Mouse (Mus musculus) liver, adult 2 months (tissue): ENCODE measurements around the gene Gstm4. TPM values are rescaled to one million over a fixed set of nuclear protein-coding genes. Genes with fewer than 3 reads are reported as not detected.

Experiments
- DNase-seq: peaks from one replicate; pipeline ENCODE4 v3.0.0-alpha.2; 2011; ENCODE audit warnings: low read depth, low spot score; ENCODE audit errors: extremely low read depth
- H3K27ac ChIP-seq: fragments of 200-500 bp; replicated peaks from 2 replicates; pipeline ENCODE4 v1.5.1; 2012; ENCODE audit warnings: low read depth, mild to moderate bottlenecking, control low read depth, inconsistent platforms, low read length; ENCODE audit not compliant: insufficient read depth
- H3K27me3 ChIP-seq: fragments of 200-500 bp; 2 replicates; pipeline ENCODE4 v1.6.1; 2012; ENCODE audit warnings: mild to moderate bottlenecking, moderate library complexity, low read length, inconsistent platforms; ENCODE audit not compliant: control insufficient read depth, insufficient read depth
- H3K36me3 ChIP-seq: fragments of 200-500 bp; 2 replicates; pipeline ENCODE4 v1.6.1; 2012; ENCODE audit warnings: low read length, inconsistent platforms; ENCODE audit not compliant: control insufficient read depth, insufficient read depth
- H3K4me1 ChIP-seq: fragments of 200-500 bp; 2 replicates; pipeline ENCODE4 v1.6.1; 2011; ENCODE audit warnings: low read length; ENCODE audit not compliant: control insufficient read depth, insufficient read depth
- H3K4me3 ChIP-seq: fragments of 200-500 bp; 2 replicates; pipeline ENCODE4 v1.5.1; 2011; ENCODE audit warnings: low read depth, mild to moderate bottlenecking, control low read depth, low read length, moderate library complexity; ENCODE audit not compliant: insufficient read depth
- H3K79me2 ChIP-seq: fragments of 200-500 bp; 2 replicates; pipeline ENCODE4 v1.6.1; 2012; ENCODE audit warnings: inconsistent platforms, mild to moderate bottlenecking, low read length, moderate library complexity; ENCODE audit not compliant: control insufficient read depth, insufficient read depth
- H3K9ac ChIP-seq: fragments of 200-500 bp; 2 replicates; pipeline ENCODE4 v1.6.1; 2012; ENCODE audit warnings: low read depth, mild to moderate bottlenecking, control low read depth, inconsistent platforms, low read length
- CTCF ChIP-seq: fragments of 200-500 bp; IDR thresholded peaks from 2 replicates; pipeline ENCODE4 v1.5.1; 2011; ENCODE audit warnings: low read depth, low read length, control low read depth
- POLR2A ChIP-seq: fragments of 200-500 bp; IDR thresholded peaks from 2 replicates; pipeline ENCODE4 v1.6.1; 2011; ENCODE audit warnings: low read length, control low read depth; ENCODE audit not compliant: insufficient read depth; ENCODE audit errors: extremely low read depth
- WGBS: fragments of 180-500 bp; shearing (Covaris S2); methylation state at CpG from one replicate; pipeline ENCODE4 v1.1.7; 2018; 5-methylcytosine and 5-hydroxymethylcytosine counted together
- polyA plus RNA-seq: library from polyadenylated mRNA; depleted of rRNA; stranded (reverse); fragments of >200 nt; gene quantifications from 2 replicates; pipeline ENCODE4 v1.2.3, GENCODE M21; 2012
- total RNA-seq: library from RNA; depleted of rRNA; stranded (reverse); fragments of >200 nt; gene quantifications from 2 replicates; pipeline ENCODE4 v1.2.3, GENCODE M21; 2014

Gstm4 gene
- total and polyA plus RNA-seq, 2 experiments: 19.8 to 98.9 TPM

DNA sequence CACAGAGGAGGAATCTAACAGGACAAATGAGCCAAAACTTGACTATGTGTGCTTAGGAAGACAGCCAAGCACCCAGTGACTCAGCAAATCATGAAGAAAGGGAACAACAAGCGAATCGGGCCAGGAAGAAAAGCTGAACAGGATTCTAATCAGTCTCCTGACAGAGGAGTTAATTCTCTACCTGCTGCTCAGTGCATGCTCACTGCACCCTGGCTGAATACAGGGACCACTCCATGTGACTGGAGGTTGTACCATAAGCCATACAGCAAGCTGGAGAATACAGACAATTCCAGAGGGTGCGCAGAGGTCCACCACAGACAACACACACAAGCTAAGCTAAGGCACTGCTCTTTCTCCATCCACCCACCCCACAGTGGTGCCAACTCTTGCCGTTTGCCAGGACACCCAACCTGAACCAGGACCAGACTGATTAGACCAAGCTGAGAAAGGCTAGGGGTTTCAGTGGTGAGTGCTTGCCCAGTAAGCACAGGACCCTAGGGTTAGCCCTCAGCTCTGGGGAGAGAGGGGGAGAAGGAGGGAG is 31.3 kb downstream of the Gstm4 start:
- TF ChIP-seq POLR2A (no peak), CTCF (no peak)
- 10% methylated on average over 4 of the region's 4 CpGs for WGBS
- H3K27me3 ChIP-seq: no peaks in the 10 kb centered on the region
- peaks cover 35% of the 10 kb centered on the region for H3K4me1 ChIP-seq
- no peak overlapping the region for H3K4me3 ChIP-seq
- H3K9ac ChIP-seq: peak overlapping the region; percentile 49
- peak overlapping the region; percentile 79 for H3K27ac ChIP-seq
- no peaks in the 10 kb centered on the region; the same call in 1 of the 2 replicates for H3K36me3 ChIP-seq
- no peaks in the 10 kb centered on the region for H3K79me2 ChIP-seq
- DNase-seq: peak; percentile 98

DNA sequence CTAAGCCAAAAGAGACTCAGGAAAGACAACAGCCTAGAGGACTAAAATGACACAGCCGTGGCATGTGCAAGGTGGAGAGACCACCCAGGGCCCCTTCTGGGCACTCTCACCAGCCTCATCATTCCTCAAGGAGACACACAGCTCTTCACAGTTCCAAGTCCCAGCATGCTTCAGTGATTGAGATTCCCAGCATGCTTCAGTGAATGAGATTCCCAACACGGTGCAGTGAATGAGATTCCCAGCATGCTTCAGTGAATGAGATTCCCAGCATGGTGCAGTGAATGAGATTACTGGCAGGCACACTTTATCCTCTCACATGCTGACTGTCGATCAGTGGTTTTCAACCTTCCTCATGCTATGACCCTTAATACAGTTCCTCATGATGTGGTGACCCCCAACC is 33.1 kb downstream of the Gstm4 start:
- no peak overlapping the region for H3K4me3 ChIP-seq
- H3K9ac ChIP-seq: no peak overlapping the region
- TF ChIP-seq POLR2A: no peak
- TF ChIP-seq CTCF: no peak
- WGBS: 43% methylated on average over 3 of the region's 3 CpGs
- H3K27me3 ChIP-seq: no peaks in the 10 kb centered on the region
- no peak overlapping the region for H3K27ac ChIP-seq
- H3K36me3 ChIP-seq: no peaks in the 10 kb centered on the region; the same call in 1 of the 2 replicates
- DNase-seq: no peak
- H3K79me2 ChIP-seq: no peaks in the 10 kb centered on the region
- H3K4me1 ChIP-seq: peaks cover 31% of the 10 kb centered on the region

DNA sequence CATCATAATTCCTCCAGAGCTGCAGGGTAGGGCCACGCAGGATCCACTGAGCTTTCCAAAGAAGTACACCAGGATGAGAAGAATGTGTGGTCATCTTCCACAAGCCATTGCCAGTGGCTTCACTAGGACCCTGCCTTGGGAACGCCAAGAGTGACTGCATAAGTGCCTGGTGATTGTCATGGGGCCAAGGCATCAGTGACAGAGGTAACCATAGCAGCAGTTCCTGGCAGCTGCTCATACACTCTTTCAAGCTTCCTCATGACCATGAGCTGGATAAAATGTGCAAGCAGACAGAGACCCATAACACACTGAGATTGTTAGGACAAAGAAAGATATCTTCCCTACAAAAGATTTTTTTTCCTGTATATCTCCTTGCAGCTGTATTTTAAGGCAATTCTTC is 34.4 kb downstream of the Gstm4 start:
- no peak for TF ChIP-seq POLR2A
- no peak overlapping the region for H3K27ac ChIP-seq
- no peaks in the 10 kb centered on the region; the same call in 1 of the 2 replicates for H3K36me3 ChIP-seq
- no peaks in the 10 kb centered on the region for H3K79me2 ChIP-seq
- 65% methylated on average over 2 of the region's 2 CpGs for WGBS
- no peak for DNase-seq
- peaks cover 18% of the 10 kb centered on the region for H3K4me1 ChIP-seq
- no peak overlapping the region for H3K9ac ChIP-seq
- no peaks in the 10 kb centered on the region for H3K27me3 ChIP-seq
- H3K4me3 ChIP-seq: no peak overlapping the region

DNA sequence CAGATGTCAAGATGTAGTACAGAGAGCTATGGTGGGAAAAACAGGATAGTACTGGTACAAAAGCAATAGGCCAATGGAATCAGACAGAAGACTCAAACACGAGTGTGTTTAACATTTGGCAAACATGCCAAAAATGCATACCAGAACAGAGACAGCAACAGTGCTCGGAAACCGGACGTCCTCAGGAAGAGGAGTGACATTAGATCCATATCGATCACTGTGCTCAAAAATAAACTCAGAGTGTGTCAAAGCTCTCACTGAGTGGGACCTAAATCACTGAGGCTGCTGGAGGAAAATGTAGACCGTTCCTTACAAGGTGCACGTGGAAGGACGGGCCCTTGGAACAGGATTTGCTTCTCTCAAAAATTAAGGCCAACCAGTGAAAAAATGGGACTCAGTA is 42.7 kb downstream of the Gstm4 start:
- no peaks in the 10 kb centered on the region for H3K79me2 ChIP-seq
- no peaks in the 10 kb centered on the region for H3K36me3 ChIP-seq
- H3K4me1 ChIP-seq: no peaks in the 10 kb centered on the region
- TF ChIP-seq CTCF: no peak
- TF ChIP-seq POLR2A: no peak
- H3K9ac ChIP-seq: no peak overlapping the region
- no peak for DNase-seq
- WGBS: 60% methylated on average over 8 of the region's 8 CpGs
- H3K27me3 ChIP-seq: no peaks in the 10 kb centered on the region
- H3K4me3 ChIP-seq: no peak overlapping the region
- no peak overlapping the region for H3K27ac ChIP-seq

DNA sequence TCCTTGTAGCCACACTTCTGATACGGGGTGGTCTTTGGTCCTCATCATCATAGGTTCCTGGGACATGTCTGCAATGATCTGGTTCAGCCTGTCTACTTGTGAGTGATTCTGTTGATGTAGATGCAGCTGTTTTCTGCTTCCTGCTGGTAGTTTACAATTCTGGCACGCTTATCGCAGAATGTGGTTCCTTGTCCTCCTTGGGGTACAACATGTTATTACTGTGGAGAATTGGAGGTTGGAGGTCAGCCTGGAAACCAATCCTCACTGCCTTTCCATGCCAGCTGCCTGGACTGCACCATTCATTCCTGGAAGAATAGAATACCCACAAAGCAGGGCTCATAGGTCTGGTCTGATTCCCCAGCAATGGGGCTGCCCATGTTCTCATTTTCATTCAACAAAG is 45.2 kb downstream of the Gstm4 start:
- no peak for DNase-seq
- no peak for TF ChIP-seq POLR2A
- TF ChIP-seq CTCF: no peak
- H3K27me3 ChIP-seq: no peaks in the 10 kb centered on the region
- H3K4me1 ChIP-seq: no peaks in the 10 kb centered on the region
- no peaks in the 10 kb centered on the region for H3K79me2 ChIP-seq
- 97% methylated on average over 3 of the region's 3 CpGs for WGBS
- no peak overlapping the region for H3K4me3 ChIP-seq
- no peak overlapping the region for H3K27ac ChIP-seq
- no peaks in the 10 kb centered on the region for H3K36me3 ChIP-seq
- no peak overlapping the region for H3K9ac ChIP-seq

DNA sequence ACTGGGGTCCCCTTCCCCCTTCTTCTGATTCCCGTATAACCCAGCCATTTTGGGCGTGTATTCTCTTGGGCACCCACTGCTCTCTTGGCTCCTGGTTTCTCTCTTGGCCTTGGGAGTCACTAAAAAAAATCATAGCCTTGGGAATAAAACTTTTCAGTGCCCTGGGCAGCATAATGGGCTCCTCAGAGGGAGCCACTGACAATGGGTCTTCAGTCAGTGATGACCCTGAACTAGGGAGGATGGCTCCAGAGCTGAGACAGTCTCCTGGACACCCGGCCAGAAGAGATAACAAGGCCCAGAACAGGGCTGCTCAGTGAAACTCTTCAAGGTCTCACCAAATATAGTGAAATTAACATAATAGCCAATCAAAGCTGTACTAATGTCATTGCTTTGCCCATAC is 46.1 kb downstream of the Gstm4 start:
- no peak overlapping the region for H3K4me3 ChIP-seq
- 90% methylated on average over 3 of the region's 3 CpGs for WGBS
- H3K9ac ChIP-seq: no peak overlapping the region
- no peak overlapping the region for H3K27ac ChIP-seq
- no peaks in the 10 kb centered on the region for H3K27me3 ChIP-seq
- no peaks in the 10 kb centered on the region for H3K4me1 ChIP-seq
- DNase-seq: no peak
- H3K36me3 ChIP-seq: no peaks in the 10 kb centered on the region
- TF ChIP-seq CTCF (no peak), POLR2A (no peak)
- no peaks in the 10 kb centered on the region for H3K79me2 ChIP-seq
